Mouse (Mus musculus) heart, postnatal 0 days (tissue): ENCODE results near the gene Dhtkd1.

Experiments
- CTCF ChIP-seq: IDR thresholded peaks from 2 replicates; pipeline ENCODE4 v1.5.1; 2016; ENCODE audit warnings: antibody characterized with exemption, control low read depth, low read depth
- EP300 ChIP-seq: IDR thresholded peaks from 2 replicates; pipeline ENCODE4 v1.6.1; 2016; ENCODE audit warnings: antibody characterized with exemption, low read depth

- TF ChIP-seq CTCF (no peak), EP300 (no peak)
Measured at GRCm38 (mm10) chr2:5923786-5924185, 18.8 kb downstream of the Dhtkd1 start.
